Mouse (Mus musculus) lung, embryonic 16.5 days (tissue): ENCODE data around the gene Tomm6. TPM values are rescaled to one million over a fixed set of nuclear protein-coding genes. Genes with fewer than 3 reads are reported as not detected.

ENCODE experiments used
- ATAC-seq: fragments of 200-750 bp; cut with Nextera tagmentation; 2 replicates; pipeline ENCODE4 v1.8.0; 2017; ENCODE audit warnings: low read depth, mild to moderate bottlenecking, moderate library complexity
- H3K27ac ChIP-seq: fragments of 300-500 bp; sonication (generic); 2 replicates; pipeline ENCODE4 v1.5.1; 2014; ENCODE audit warnings: mild to moderate bottlenecking, control low read depth, low read length
- H3K27me3 ChIP-seq: fragments of 300-500 bp; sonication (generic); 2 replicates; pipeline ENCODE4 v1.6.1; 2014; ENCODE audit warnings: low read depth, low read length, mixed read lengths; ENCODE audit not compliant: control insufficient read depth, insufficient read depth
- H3K36me3 ChIP-seq: fragments of 300-500 bp; sonication (generic); 2 replicates; pipeline ENCODE4 v1.6.1; 2014; ENCODE audit warnings: low read length; ENCODE audit not compliant: control insufficient read depth, insufficient read depth
- H3K4me1 ChIP-seq: fragments of 300-500 bp; sonication (generic); replicated peaks from 2 replicates; pipeline ENCODE4 v1.6.1; 2014; ENCODE audit warnings: low read length, mixed read lengths; ENCODE audit not compliant: control insufficient read depth, insufficient read depth
- H3K4me2 ChIP-seq: fragments of 300-500 bp; sonication (generic); 2 replicates; pipeline ENCODE4 v1.6.1; 2014; ENCODE audit warnings: low read depth, low read length, control low read depth
- H3K4me3 ChIP-seq: fragments of 300-500 bp; sonication (generic); 2 replicates; pipeline ENCODE4 v1.5.1; 2014; ENCODE audit warnings: mild to moderate bottlenecking, low read length, control low read depth
- H3K9ac ChIP-seq: fragments of 300-500 bp; sonication (generic); 2 replicates; pipeline ENCODE4 v1.6.1; 2014; ENCODE audit warnings: low read length, control low read depth
- H3K9me3 ChIP-seq: fragments of 300-500 bp; sonication (generic); 2 replicates; pipeline ENCODE4 v1.6.1; 2016; ENCODE audit warnings: low read length; ENCODE audit not compliant: control insufficient read depth
- WGBS: fragments of 180-500 bp; shearing (Covaris S2); extraction: QIAGEN DNeasy Blood & Tissue Kit; methylation state at CpG from one replicate; pipeline ENCODE4 v1.1.7; 2014; 5-methylcytosine and 5-hydroxymethylcytosine counted together
- polyA plus RNA-seq: library from polyadenylated mRNA; unstranded; fragments of >200 nt; fragmentation: Nextera tagmentation; extraction: Ambion mirVana; gene quantifications from 2 replicates; pipeline ENCODE4 v1.2.1, GENCODE M21; 2015

Gene Tomm6
- polyA plus RNA-seq, 1 experiment from 2014 or later: 399 TPM

- Histone ChIP-seq H3K4me2 (no peak overlapping the region), H3K4me1 (peaks cover 19% of the 10 kb centered on the region), H3K36me3 (peaks cover 5% of the 10 kb centered on the region; the same call in 1 of the 2 replicates), H3K9ac (no peak overlapping the region), H3K9me3 (no peaks in the 10 kb centered on the region), H3K27me3 (no peaks in the 10 kb centered on the region), H3K4me3 (no peak overlapping the region), H3K27ac (peak overlapping the region; percentile 80)
- no peak for ATAC-seq
- WGBS: 63% methylated on average over 9 of the region's 9 CpGs
Measured at GRCm38 (mm10) chr17:47701793-47702192, 13.6 kb upstream of the Tomm6 start.

- Histone ChIP-seq H3K4me1 (peaks cover 18% of the 10 kb centered on the region), H3K9me3 (no peaks in the 10 kb centered on the region), H3K36me3 (peaks cover 5% of the 10 kb centered on the region; the same call in 1 of the 2 replicates), H3K27ac (no peak overlapping the region), H3K4me3 (no peak overlapping the region), H3K27me3 (no peaks in the 10 kb centered on the region), H3K4me2 (no peak overlapping the region), H3K9ac (no peak overlapping the region)
- 73% methylated on average over 2 of the region's 2 CpGs for WGBS
- no peak for ATAC-seq
Measured at GRCm38 (mm10) chr17:47699055-47699454, 10.9 kb upstream of the Tomm6 start.

- H3K9ac ChIP-seq: no peak overlapping the region
- no peaks in the 10 kb centered on the region for H3K27me3 ChIP-seq
- H3K9me3 ChIP-seq: no peaks in the 10 kb centered on the region
- no peak for ATAC-seq
- 86% methylated on average over 10 of the region's 10 CpGs for WGBS
- peaks cover 5% of the 10 kb centered on the region; the same call in 1 of the 2 replicates for H3K36me3 ChIP-seq
- H3K4me2 ChIP-seq: no peak overlapping the region
- no peak overlapping the region for H3K27ac ChIP-seq
- H3K4me1 ChIP-seq: peaks cover 22% of the 10 kb centered on the region
- H3K4me3 ChIP-seq: no peak overlapping the region
Measured at GRCm38 (mm10) chr17:47698156-47698555, 10.0 kb upstream of the Tomm6 start.

GRCm38 (mm10) chr17:47695337-47695710, 7.1 kb upstream of the Tomm6 start:
- 0 out of 2 replicates have a peak, but pooled peaks cover 3% of the 10 kb centered on the region for H3K36me3 ChIP-seq
- H3K9ac ChIP-seq: peak overlapping the region; percentile 83
- H3K27ac ChIP-seq: peak overlapping the region; percentile 60
- no peaks in the 10 kb centered on the region for H3K9me3 ChIP-seq
- WGBS: 0% methylated on average over 17 of the region's 23 CpGs
- peaks cover 12% of the 10 kb centered on the region for H3K4me1 ChIP-seq
- peak overlapping the region; percentile 77 for H3K4me3 ChIP-seq
- ATAC-seq: no peak
- H3K27me3 ChIP-seq: no peaks in the 10 kb centered on the region
- peak overlapping the region; percentile 92 for H3K4me2 ChIP-seq

- Histone ChIP-seq H3K4me1 (peaks cover 8% of the 10 kb centered on the region), H3K27ac (peak within 1 kb of the TSS; percentile 60), H3K9ac (peak within 1 kb of the TSS; percentile 83), H3K4me2 (peak within 1 kb of the TSS; percentile 92), H3K4me3 (peak within 1 kb of the TSS; percentile 77), H3K27me3 (no peaks in the 10 kb centered on the region), H3K36me3 (0 out of 2 replicates have a peak, but pooled peaks cover 3% of the 10 kb centered on the region), H3K9me3 (no peaks in the 10 kb centered on the region)
- peak; percentile 97 for ATAC-seq
- under 1% methylated on average over 71 of the region's 82 CpGs for WGBS
Measured at GRCm38 (mm10) chr17:47694503-47695336, 6.5 kb upstream of the Tomm6 start, which contains the start of gene Prickle4. Gene Prickle4 (minus strand): TSS chr17:47694736.

GRCm38 (mm10) chr17:47694442-47694502, 6.1 kb upstream of the Tomm6 start, which contains the start of gene Gm21981:
Gene Gm21981 (minus strand): TSS chr17:47694455.
- peak within 1 kb of the TSS; percentile 60 for H3K27ac ChIP-seq
- no peaks in the 10 kb centered on the region for H3K27me3 ChIP-seq
- 2% methylated on average over 3 of the region's 3 CpGs for WGBS
- no peak for ATAC-seq
- H3K36me3 ChIP-seq: 0 out of 2 replicates have a peak, but pooled peaks cover 3% of the 10 kb centered on the region
- peak within 1 kb of the TSS; percentile 83 for H3K9ac ChIP-seq
- H3K4me2 ChIP-seq: peak within 1 kb of the TSS; percentile 92
- peaks cover 13% of the 10 kb centered on the region for H3K4me1 ChIP-seq
- H3K4me3 ChIP-seq: peak within 1 kb of the TSS; percentile 77
- H3K9me3 ChIP-seq: no peaks in the 10 kb centered on the region

- Histone ChIP-seq H3K4me1 (peaks cover 15% of the 10 kb centered on the region), H3K27ac (no peak overlapping the region), H3K9ac (peak overlapping the region; percentile 83), H3K9me3 (no peaks in the 10 kb centered on the region), H3K4me3 (peak overlapping the region; percentile 77), H3K4me2 (peak overlapping the region; percentile 92), H3K27me3 (no peaks in the 10 kb centered on the region), H3K36me3 (0 out of 2 replicates have a peak, but pooled peaks cover 3% of the 10 kb centered on the region)
- 38% methylated on average over 13 of the region's 13 CpGs for WGBS
- no peak; the same call in 1 of the 2 replicates for ATAC-seq
Measured at GRCm38 (mm10) chr17:47693671-47694441, 5.7 kb upstream of the Tomm6 start.

GRCm38 (mm10) chr17:47691650-47692049, 3.5 kb upstream of the Tomm6 start:
- Histone ChIP-seq H3K4me3 (no peak overlapping the region), H3K27me3 (no peaks in the 10 kb centered on the region), H3K4me1 (peaks cover 21% of the 10 kb centered on the region), H3K4me2 (no peak overlapping the region), H3K9ac (no peak overlapping the region), H3K27ac (no peak overlapping the region), H3K9me3 (no peaks in the 10 kb centered on the region), H3K36me3 (no peaks in the 10 kb centered on the region)
- ATAC-seq: no peak
- 92% methylated on average over 3 of the region's 3 CpGs for WGBS

GRCm38 (mm10) chr17:47689894-47690293, 1.7 kb upstream of the Tomm6 start:
- no peaks in the 10 kb centered on the region for H3K27me3 ChIP-seq
- H3K9me3 ChIP-seq: no peaks in the 10 kb centered on the region
- no peak overlapping the region for H3K9ac ChIP-seq
- H3K36me3 ChIP-seq: no peaks in the 10 kb centered on the region
- peaks cover 21% of the 10 kb centered on the region for H3K4me1 ChIP-seq
- no peak overlapping the region for H3K27ac ChIP-seq
- no peak overlapping the region for H3K4me3 ChIP-seq
- ATAC-seq: no peak
- no peak overlapping the region; the same call in 1 of the 2 replicates for H3K4me2 ChIP-seq
- WGBS: 82% methylated on average over 7 of the region's 8 CpGs
